Mouse (Mus musculus) gastrocnemius, postnatal 36 days (tissue): ENCODE data around the gene Bfar. TPM values are rescaled to one million over a fixed set of nuclear protein-coding genes. Genes with fewer than 3 reads are reported as not detected.
"Not testable (repeated sequence)": the region's sequence is repeated elsewhere in the genome, so short reads cannot be mapped to it uniquely, and the experiment has no call there.

ENCODE experiments used
- DNase-seq, 2 experiments: peaks; one replicate each; pipeline ENCODE4 v3.0.0; 2022
- intact Hi-C: fragments of 180-260 bp; cut with DNase I; formaldehyde crosslinking; loops from one replicate; pipeline ENCODE4 v1.15.1; 2025
- long read RNA-seq, 2 experiments: library from polyadenylated mRNA; stranded (forward); transcript quantifications; one replicate each; pipeline ENCODE4 v2.0.0; 2021
- total RNA-seq, 2 experiments: library from RNA; stranded (reverse); gene quantifications; 2 replicates each; pipeline ENCODE4 v1.2.3; 2021

Gene Bfar
- 10 to 100 TPM; 29.7 to 35.0 TPM for total RNA-seq
- long read RNA-seq, experiment 1, transcript Bfar-201 (8 exons, 3,003 nt): major isoform, 22 of 261 reads
- long read RNA-seq, experiment 1, partial matches to known transcripts: 4 of 261 reads
- long read RNA-seq, experiment 1, other reads (novel, unspliced or antisense): 235 of 261 reads
- long read RNA-seq, experiment 2, transcript Bfar-201 (8 exons, 3,003 nt): major isoform, 44 of 372 reads
- long read RNA-seq, experiment 2, partial matches to known transcripts: 1 of 372 reads
- long read RNA-seq, experiment 2, other reads (novel, unspliced or antisense): 327 of 372 reads

- intact Hi-C loops: no loop called here
- DNase-seq: peak; percentile 81 to 86
Observed at GRCm38 (mm10) chr16:13671685-13672385, at the start of gene Bfar, which contains the start of gene 3110001I22Rik. Gene Bfar, plus strand, starts transcription at chr16:13671858. Gene 3110001I22Rik, plus strand, starts transcription at chr16:13671929.

DNA sequence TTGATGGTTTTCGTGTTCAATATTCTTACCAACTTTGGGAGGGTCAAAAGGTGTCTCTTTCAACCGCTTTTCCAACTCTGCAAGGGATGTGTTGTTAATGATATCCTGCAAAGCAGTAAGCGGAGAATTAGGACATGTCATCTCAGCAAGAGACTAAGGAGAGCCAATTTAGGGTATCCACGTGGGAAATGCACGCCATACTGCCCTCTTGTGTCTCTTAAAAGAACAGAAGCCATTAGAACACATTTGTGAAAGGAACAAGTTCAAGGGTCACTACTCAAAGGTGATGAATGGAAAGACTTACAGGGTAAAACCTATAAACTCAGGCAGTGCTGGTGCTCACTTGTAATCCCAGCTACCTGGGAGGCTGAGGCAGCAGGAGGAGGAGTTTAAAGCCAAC is 43.3 kb upstream of the Bfar start:
- no peak for DNase-seq
- intact Hi-C loops: loop anchor here (5.0 to 10.0 kb wide), 3 partner anchors 96 to 514 kb away; no protein-coding TSS in a partner anchor

DNA sequence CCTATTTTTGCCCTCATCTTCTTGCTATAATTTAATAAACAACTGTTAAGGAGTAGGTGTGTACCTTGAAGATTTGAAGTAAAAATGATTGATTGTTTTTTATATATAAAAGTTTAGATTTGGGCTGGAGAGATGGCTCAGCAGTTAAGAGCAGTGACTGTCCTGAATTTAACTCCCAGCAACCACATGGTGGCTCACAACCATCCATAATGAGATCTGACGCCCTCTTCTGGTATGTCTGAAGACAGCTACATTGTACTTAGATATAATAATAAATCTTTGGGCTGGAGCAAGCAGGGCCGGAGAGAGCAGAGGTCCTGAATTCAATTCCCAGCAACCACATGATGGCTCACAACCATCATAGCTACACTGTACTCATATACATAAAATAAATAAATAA is 33.5 kb upstream of the Bfar start:
- DNase-seq, intact Hi-C loops: not testable (repeated sequence)

DNA sequence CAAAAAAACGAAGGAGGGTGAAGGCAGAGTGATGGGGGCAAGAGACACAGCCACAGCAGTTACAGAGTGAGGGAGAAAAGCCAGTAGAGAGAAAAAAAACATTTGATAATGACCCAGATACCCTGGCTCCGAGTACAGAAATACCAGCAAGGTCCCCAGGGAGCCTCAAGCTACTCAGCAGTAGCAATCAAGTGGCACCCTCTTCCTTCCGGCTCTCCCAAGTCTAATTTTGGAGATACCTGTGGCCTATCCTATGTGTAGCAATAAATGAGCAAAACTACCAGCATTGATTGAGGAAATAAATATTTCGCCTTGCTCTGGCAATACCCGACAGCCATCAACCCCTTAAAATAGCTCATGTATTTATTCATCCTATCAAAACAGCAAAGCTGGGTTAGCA is 32.1 kb upstream of the Bfar start:
- intact Hi-C loops: no loop called here
- no peak for DNase-seq

- no peak for DNase-seq
- intact Hi-C loops: no loop called here
Observed at GRCm38 (mm10) chr16:13640064-13640463, 31.6 kb upstream of the Bfar start.

GRCm38 (mm10) chr16:13644474-13644873 is 27.2 kb upstream of the Bfar start:
- intact Hi-C loops: no loop called here
- no peak for DNase-seq

DNA sequence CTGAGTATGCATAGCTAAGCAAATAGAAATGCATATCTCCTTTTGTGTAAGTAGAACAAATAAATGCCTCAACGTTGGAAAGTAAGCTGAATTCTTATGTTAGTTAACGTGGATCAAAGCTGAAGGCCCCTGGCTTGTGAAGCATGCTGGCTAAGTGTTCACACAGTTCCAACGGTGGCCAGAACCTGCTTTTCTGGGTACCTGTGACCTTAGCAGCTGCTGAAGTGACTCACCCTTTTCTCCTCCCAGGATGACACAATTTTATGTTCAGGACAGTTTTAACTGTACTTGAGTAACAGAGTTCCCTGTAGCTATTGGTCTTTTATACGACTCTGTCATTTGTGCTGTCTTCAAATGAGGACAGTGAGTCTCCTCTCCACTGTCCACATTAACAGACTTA is 25.7 kb upstream of the Bfar start:
- DNase-seq: no peak
- intact Hi-C loops: no loop called here

DNA sequence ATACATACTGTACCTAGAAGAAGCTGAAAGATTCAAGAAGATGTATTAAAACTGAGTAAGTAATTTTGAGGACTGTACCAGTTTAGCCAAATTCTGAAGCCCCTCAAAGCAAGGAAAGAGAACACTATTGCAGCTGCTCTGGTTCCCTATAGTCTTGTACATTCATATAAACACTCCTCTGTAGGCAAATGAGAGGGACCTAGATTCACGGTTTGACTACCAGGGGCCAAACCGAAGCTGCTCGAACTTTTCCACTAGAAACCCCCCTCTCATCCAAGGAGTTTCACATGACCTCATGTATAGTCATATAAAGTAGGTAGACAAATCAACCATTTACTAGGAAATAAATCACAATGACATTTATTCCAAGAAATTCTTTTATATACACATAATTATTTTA is 12.8 kb upstream of the Bfar start:
- intact Hi-C loops: no loop called here
- no peak for DNase-seq

GRCm38 (mm10) chr16:13660736-13661135 is 10.9 kb upstream of the Bfar start:
- no peak for DNase-seq
- intact Hi-C loops: no loop called here

DNA sequence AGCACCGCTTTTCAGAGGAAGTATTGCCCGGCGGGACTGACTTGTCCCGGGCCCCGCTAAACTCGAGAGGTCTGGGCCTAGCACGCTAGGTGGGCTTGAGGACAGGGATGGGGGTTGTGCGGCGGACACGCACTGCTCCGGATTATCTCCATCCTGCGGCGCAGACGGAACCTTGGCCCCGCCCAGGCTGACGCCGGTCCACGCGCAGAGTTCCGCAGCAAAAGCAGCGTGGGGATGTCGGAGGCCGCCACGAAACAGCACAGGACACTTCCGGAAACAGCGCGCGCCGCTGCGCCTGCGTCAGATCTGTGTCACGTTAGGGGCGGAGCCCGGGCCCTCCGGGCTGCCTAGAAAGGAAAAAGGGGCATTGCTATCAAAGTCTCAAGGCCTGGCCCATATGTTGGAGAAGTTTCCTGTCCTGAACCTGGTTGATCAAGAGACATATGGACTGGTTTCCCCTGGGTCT is 3.7 kb upstream of the Bfar start, which contains the start of gene Parn:
Gene Parn, minus strand, starts transcription at position 293 of the 466 bp plus-strand sequence.
- intact Hi-C loops: no loop called here

DNA sequence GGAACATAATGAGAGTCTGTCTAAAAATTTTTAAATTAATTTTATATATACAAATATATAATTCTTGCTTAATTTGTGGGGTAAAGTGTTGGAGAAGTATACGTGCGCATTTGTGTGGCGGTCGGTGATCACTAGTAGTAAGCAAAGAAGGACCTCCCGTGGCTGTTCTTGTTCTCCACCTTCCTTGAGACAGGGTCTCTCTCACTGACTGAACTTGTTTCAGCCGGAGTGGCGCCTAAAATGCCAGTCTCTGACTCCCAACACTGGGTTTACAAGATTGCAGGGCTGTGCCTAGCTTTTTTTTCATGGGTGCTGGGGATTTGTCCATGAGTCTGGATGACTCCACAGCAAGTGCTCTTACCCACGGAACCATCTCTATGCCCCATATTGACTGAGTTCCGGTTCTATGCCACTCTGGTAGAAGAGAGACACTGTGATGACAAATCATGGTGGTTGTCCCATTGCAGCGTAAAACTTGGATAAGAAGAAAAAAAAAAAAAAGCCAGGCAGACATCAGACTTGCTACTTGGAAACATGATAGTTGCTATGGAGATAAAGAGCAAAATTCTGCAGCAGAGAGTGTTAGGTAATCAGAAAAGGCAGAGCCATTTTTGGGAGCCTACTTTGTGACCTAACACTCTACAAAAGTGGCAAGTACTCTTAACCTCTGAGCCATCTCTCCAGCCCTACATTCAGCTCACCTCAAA is 3.1 kb upstream of the Bfar start:
- no peak for DNase-seq
- intact Hi-C loops: no loop called here

More for the DNA sequence above, 3.7 kb upstream of the Bfar start, which contains the start of gene Parn:
- peak; percentile 84 to 88 for DNase-seq

DNA sequence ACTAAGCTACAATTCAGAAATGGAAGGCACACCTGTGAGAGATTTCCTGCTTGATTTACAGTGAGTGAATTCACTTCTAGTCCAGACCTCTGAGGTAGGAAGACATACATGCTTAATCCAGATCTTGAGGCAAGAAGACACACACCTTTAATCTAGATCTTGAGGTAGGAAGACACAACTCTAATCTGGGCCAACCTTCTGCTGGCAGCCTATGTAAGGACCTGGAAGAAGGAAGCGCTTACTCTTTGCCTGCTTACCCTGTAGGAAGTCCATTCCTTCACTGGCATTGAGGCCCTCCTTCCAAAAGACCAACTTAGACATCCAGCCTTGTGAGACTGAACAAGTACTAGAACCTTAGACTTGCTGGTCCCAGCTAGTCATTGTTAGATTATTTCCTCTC is 2.4 kb upstream of the Bfar start:
- no peak for DNase-seq
- intact Hi-C loops: no loop called here

DNA sequence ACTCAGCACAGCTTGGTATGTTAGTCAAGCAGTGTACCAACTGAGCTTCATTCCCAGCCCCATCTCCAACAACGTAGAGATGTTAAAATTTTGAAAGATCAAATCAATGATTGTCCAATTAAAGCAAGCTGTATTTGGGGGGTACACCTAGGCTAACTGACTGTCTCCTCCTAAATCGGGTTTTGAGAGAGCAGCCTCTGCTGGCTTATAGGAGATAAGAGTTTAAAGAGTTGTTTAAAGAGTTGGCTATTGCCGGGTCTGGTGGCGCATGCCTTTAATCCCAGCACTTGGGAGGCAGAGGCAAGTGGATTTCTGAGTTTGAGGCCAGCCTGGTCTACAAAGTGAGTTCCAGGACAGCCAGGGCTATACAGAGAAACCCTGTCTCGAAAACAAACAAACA is 762 bp upstream of the Bfar start:
- intact Hi-C loops, DNase-seq: not testable (repeated sequence)

DNA sequence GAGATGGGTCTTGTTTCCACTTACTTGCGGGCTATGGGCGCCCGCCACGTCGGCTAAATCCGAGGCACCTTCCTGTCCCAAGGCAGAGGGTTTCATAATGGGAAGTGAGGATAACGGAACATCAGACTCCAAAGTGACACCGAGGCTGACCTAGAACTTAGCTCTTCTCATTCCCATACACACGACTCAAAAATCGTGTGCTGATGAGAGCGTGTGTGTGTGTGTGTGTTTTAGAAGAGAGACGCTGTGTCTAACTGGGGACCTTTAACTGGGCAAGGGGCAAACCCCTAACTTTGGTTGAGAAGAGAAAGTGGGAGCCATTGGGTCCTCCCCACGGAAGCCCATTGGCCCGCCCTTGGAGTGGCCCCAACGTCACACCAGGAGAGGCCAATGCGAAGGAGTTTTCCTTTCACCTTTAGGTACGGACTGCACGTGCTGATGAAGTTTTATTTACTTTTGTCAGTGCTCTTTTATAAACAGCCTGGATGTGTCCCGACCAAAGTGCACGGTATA is 784 bp downstream of the Bfar start:
- peak; percentile 39 to 56 for DNase-seq
- intact Hi-C loops: no loop called here

DNA sequence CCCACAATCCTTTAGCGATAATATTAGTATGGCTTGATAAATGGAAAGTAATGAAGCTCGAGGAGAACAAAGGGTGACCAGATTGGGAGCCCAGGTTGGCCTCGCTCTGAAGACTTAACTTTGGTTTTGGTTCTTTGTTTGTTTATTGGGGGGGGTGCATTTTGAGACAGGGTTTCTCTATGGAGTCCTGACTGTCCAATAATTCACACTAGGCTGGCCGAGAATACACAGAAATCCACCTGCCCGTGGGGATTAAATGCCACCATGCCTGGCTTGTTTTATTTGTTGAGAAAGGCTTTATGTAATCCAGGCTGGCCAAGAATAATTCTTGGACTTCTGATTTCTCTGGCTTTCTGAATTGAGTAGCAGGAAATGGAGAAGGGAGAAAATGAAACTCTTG is 1.5 kb downstream of the Bfar start:
- no peak for DNase-seq
- intact Hi-C loops: no loop called here

GRCm38 (mm10) chr16:13674511-13674910 is 2.9 kb downstream of the Bfar start:
- intact Hi-C loops: no loop called here
- DNase-seq: no peak

DNA sequence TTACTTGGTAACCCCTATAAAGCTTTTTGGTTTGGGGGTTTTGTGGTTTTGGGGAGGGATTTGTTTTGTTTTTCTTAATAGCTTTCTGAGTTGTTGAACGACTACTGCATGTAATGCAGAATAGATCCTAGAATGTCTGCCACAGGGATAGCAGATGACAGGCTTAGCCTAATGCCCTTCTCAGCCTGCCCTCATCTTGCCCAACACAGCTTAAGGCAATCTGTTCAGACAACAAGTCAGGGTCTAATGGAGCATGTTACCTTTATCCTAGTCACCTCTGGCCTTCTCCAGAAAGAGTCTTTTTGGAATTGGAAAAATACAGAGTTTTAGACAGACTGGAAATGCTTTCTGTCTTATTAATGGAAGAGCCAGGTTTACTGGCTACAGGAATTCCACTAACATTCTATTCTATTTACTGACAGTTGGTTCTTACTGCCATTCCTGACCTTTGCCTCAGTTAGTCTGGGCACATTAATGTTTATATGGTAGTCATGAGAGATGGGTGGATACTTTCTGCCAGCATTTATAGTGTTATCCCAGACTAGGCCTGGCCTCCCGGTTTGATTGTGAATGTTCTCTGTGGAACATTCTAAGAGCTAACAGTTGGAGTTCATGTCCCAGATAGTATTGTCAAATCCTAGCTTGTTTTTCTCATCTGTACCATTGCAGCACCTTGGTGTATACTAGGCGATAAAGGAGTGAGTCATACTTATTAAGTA is 7.1 kb downstream of the Bfar start:
- no peak for DNase-seq
- intact Hi-C loops: no loop called here

- no peak for DNase-seq
- intact Hi-C loops: no loop called here
Observed at GRCm38 (mm10) chr16:13698998-13699397, 27.3 kb downstream of the Bfar start.

DNA sequence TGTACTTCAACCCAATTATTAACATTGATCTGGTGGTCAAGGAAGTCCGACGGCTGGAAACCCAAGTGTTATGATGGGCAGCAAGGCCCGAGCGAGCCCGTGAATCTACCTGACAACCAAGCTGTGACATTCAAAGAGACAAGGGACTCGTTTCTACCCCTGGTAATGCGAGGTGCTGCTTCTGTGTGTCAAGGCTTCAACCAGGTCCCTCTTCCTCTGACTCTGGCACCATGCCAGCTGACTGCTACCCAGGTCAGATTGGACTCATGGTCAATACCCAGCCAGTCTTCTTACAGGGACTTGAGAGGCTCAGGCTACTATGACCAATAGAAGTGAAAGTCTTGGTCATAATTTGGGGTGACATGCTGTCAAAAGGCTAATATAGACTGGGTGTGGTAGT is 30.5 kb downstream of the Bfar start:
- intact Hi-C loops: no loop called here
- no peak for DNase-seq

- intact Hi-C loops: no loop called here
- no peak for DNase-seq
Observed at GRCm38 (mm10) chr16:13704676-13705075, 33.0 kb downstream of the Bfar start.
